Mouse (Mus musculus): ENCODE results near the gene Glp1r.

Gene Glp1r

DNA sequence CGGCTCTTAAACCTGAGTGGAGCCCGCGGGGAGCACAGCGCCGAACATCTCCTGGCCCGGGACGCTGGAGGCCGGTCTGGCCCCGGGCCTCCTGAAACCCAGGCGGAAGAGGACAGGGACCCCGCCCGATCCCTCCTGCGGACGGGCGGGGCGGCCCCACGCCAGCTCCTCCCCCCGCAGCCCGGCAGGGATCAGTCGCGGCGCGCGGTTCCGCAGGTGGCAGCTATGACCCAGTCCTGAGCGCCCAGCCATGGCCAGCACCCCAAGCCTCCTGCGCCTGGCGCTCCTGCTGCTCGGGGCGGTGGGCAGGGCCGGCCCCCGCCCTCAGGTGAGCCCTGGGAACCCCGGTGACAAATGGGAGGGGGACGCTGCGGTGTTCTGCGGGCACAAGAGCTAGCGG is at the start of gene Glp1r:
Gene Glp1r, plus strand, starts transcription at position 191 of the 400 bp plus-strand sequence.
- DNase-seq (ENCODE audit: low spot score) = peak; percentile 52

DNA sequence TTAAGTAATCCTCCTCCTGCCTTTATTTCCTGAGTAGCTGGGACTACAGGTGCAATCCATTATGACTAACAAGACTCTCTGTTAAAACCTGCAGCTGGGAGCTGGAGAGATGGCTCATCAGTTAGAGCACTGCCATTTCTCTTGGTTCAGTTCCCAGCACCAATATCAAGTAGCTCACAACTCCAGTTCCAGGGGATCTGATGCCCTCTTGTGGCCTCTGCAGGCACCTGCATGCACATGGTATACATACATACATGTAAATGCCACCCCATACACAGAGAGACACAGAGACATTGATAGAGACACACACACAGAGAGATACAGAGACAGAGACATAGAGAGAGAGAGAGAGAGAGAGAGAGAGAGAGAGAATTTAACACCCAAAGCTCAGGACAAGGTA is 49.3 kb upstream of the Glp1r start:
- DNase-seq (ENCODE audit: low spot score) = no peak

DNA sequence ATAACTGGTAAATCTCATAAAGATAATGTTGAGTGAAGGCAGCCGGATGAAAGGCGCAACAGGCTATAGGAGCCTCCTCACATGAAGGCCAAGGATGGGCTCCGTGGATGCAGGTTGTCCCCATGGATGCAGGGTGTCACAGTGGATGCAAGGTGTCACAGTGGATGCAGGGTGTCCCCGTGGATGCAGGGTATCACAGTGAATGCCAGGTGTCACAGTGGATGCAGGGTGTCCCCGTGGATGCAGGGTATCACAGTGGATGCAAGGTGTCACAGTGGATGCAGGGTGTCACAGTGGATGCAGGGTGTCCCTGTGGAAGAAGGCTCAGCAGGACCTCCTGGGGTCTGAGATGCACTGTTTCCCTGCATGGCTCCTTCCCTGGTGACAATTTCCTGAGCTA is 44.3 kb upstream of the Glp1r start:
- DNase-seq (ENCODE audit: low spot score) = no peak

DNA sequence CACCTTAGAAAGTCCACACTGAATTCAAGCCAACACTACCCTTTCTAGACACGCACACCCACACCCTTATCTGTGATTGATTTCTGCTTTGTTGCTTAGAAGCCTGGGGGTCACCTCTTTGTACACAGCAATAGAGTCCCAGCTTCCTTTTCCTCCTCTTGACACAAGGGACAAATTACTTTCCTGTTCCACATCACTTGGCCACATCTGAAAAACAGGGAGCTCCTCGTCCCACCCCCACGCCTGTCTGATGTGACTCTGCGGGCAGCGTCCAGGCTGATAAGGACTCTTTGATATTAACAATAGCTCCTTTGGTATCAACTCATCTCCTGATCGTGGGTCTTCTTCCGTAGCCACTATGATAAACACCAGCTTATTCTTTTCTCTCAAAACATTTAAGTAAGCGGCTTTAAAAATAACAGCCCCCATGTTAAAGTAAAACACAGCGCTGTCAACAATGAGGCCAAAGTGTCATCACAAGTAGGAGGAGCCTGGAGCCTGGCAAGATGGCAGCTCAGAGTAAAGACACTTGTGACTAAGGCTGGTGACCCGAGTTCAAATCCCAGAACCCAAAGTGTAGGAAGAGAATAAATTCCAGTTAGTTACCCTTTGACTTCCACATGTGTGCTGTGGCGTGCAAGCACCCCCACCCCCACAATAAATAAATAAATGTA is 42.9 kb upstream of the Glp1r start:
- DNase-seq (ENCODE audit: low spot score) = no peak

DNA sequence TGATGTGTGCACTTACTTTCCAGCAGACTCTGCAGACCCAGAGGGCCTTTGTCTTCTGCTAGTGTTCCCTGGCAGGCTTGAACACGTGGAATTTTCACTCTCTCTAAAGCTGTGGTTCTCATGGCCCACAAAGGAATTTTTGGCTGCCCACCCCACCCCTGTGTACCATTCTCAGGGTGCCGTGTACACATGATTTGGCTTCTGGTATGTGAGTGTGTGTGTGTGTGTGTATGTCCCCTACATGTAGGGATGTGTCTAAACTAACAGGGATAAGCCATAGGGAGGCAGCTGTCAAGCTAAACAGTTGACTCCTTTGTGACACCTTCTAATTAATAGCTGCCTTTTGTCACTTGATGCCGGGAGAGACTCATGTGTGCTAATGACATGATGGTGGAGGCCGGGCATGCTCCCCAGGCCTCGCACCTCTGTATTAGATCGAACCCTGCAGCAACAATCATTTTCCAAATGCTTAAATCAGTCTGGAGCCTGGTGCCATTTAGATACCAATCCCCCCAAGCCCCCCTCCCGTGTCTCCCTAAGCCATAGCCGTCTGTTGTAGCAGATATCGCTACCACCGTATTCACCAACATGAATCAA is 41.5 kb upstream of the Glp1r start:
- DNase-seq (ENCODE audit: low spot score) = peak; percentile 47

DNA sequence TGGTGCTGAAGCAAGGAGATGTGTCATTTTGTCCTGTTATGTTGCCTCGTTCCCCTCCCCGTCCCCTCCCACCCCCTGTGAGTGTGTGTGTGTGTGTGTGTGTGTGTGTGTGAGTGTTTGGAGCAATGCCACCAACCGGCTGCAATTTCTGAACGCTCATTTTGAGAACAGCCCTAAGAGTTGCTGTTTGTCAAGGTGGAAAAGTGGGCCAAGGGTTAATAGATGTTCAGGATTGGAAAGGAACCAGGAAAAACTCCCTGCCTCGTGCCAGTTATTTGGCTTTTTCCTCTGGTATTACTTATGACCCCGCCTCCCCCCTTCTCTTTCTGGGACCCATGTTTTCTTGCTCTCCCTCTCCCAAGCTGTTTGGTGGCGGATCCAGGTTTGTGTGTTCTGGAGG is 41.0 kb upstream of the Glp1r start:
- DNase-seq (ENCODE audit: low spot score) = no peak

DNA sequence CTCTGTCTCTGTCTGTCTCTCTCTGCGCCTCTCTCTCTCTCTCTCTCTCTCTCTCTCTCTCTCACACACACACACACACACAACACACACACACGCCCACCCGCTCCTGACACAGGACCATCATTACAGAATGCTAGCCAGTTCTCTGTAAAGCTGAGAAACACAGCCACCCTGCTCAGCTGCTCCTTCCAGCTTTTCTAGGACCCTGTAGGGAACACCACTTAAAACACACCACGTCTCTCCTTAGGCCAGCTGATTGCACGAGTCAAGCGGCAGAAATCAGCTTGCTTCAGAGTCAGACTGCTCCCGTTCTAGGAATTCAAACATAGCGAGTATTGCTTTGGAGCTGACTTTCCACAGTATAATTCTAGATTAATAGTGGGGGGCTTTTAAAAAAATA is 35.3 kb upstream of the Glp1r start:
- no peak for DNase-seq (ENCODE audit: low spot score)

DNA sequence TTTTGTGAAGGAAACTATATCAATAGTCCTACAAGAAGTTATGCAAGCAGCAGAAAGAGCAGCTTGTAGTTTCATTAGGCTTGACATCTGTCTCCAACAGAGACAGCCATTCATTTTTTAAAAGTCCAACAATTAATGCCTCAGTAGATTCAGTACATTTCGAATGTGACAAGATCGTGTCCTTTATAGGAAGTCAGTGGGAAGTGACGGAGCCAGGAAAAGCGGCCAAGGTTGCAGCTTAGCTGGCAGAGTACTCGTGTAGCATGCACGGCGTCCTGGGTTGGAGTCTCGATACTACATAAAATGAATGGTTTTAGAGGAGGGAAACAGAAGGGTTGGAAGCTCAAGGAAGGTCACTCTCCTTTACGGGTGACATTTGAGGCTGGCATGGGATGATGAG is 34.7 kb upstream of the Glp1r start:
- DNase-seq (ENCODE audit: low spot score) = no peak

DNA sequence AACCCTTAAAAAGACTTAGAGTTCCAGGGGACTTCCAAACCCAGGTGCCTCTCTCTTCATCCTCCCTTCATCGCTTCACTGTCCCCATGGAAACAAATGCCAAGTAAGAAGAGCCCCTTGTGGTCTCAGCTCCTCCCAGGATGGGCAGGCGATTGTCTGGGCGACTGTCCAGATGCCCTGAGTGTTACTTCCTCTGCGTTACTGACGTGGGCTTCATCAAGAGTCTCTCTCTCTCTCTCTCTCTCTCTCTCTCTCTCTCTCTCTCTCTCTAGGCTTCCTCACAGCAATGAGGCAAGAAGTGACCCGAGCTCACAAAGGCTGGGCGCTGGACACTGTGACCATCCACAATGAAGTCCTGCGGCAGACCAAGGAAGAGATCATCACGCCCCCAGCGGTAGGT is 30.6 kb upstream of the Glp1r start:
- DNase-seq (ENCODE audit: low spot score) = no peak

DNA sequence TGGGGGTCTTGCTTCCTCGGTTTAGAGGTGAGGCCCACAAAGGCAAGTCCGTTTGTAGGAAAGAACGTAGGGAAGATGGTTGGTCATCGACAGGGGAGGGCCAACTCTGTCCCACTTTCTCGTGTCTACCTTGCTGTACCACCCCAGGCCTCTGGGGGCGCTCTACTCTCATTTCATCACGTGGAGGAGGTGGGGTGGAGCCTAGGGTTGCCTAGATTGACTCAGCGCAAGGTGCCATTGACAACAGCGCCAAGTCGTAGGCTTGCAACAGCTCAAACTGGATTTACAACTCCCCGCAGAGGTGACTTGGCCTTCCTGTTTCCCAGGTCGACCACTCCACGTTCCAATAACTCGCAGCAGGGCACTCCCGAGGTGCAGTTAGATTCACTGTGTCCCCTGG is 27.3 kb upstream of the Glp1r start:
- DNase-seq (ENCODE audit: low spot score) = no peak

DNA sequence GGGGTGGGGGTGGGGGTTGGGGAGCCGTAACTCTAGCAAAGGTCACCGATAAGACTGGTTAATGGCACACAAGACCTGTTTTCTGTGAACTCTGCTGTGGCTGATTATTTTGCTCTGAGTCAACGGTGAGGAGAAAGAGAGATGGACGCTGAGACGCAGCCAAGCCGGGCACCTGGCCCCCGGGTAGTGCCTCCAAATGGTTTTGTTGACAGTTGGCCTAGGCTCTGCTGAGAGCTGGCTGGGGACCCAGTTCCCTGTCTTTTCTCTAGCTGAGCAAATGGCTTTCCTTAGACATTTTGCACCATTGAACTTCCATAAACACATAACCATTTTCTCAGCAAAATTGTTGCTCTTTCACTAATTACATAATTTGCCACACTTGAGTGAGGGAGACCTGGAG is 24.2 kb upstream of the Glp1r start:
- no peak for DNase-seq (ENCODE audit: low spot score)

DNA sequence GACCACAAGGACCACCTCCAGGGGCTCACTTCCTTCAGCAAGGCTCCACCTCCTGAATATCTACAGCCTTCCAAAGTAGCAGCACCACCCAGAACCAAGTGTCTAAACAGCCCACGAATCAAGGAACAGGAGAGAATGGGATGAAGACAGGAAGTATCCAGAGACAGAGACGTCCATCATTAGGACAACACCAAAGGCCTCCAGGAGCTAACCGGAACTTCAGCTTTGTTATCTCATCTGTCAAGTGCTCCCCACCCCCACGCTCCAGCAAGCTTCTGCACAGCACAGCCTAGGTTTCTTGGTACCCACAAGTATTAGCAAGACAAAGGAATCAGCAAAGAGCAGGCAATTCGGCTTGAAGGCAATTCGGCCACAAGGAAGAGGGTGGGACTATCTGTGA is 23.0 kb upstream of the Glp1r start:
- DNase-seq (ENCODE audit: low spot score) = no peak

DNA sequence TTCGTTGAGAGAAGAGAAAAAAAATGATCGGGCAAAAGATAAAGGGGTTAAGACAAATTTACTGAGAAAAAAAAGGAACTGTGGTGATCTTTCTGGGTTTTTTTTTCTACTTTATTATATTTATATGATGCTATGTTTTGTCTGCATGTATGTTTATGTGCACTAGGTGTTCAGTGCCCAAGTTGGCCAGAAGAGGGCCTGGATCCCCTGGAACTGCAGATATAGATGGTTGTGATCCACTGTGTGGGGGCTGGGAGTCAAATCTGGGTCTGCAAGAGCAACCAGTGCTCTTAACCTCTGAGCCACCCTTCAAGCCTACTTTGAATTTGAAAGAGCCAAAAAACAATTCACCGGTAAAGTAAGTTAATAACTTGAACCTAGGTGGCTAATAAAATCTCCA is 21.2 kb upstream of the Glp1r start:
- DNase-seq (ENCODE audit: low spot score) = no peak

DNA sequence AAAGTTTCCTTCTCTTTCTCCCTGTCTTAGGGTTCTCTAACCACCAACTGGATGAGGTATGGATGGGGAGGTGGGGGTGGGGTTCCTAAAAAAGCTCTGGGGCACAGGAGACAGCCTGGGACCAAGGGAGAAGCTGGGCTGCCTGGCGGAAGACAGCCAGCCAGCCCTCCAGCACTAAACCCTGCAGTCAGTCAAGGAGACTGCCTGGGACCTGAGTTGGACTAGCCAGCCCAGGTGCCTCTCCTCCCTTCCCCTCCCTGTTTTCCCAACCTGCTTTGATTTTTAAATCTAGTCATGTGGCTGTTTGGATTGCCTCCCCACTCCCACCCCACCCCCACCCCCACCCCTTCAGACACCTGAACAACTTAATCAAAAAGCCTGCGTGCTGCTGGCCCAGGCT is 20.6 kb upstream of the Glp1r start:
- DNase-seq (ENCODE audit: low spot score) = no peak

DNA sequence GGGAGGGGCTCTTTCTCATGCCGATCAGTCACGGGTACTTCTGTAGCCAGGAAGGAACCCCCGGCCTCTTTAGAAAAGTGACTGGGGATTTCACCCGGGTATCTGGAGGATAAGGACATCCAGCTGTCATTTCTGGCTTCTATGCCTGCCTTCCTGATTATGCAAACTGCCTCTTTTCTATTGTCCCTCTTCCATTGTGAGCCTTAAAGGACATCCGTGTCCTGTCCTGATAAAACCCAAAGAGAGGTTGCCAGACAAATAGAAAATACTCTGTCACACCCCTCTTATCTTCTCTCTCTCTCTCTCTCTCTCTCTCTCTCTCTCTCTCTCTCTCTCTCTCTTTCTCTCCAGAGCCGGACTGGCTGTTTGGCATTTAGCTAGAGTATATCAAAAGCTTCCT is 19.4 kb upstream of the Glp1r start:
- DNase-seq (ENCODE audit: low spot score) = peak; percentile 40

DNA sequence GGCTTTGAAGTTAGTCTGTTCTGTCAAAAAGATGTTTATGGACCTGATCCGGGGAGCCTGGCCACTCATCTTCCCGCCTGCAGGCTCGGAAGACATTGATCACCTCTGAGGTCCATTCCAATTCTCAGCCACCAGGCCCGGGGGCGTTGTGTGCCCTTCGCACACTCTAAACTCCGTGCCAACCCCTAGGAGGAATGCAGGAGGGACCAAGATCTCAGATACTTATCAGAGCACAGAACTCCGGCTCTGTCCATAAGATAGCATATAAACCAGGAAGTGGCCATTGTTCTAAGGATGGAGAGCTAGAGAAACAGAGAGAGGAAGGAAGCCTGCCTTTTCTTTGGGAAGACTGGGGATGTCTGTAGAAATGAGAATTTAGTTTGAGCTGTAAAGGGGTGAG is 18.1 kb upstream of the Glp1r start:
- no peak for DNase-seq (ENCODE audit: low spot score)

DNA sequence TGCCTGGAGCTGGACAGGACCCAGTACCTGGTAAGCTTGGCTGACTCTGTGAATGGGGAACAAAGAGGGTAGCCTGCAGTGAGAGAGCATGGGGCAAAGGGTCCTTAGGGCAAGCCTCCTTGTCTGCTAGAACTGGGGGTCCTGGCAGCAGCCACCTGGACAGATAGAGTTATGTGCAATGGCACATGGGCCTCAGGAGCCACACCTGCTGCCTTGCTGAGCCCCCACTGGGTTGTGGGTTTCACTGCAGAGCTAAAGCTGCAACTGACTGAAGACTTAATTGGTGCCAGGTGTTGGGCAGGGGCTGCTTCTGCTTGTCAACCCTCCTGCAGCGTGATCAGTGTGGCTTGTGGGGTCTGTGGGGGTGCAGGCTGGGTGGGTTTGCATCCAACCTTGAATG is 9.5 kb upstream of the Glp1r start:
- DNase-seq (ENCODE audit: low spot score) = no peak

DNA sequence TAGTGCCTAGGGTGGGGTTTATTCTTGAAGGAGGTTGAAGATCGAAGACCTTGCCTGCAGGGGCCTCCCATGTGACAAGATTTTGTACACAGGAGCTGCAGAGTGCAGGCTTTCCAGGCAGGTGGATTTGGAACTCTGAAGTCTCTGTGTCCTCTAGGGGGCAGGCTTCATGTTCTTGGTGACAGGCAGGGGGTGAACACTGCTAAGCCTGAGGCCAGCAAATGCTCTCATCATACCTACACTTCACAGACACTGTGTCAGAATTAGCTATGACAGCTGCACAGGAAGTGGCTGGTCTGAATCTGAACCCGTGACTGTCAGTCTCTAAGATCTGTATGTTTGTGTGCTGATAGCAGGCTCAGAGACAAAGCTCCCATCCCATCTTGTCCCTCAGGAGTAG is 8.9 kb upstream of the Glp1r start:
- peak; percentile 65 for DNase-seq (ENCODE audit: low spot score)

DNA sequence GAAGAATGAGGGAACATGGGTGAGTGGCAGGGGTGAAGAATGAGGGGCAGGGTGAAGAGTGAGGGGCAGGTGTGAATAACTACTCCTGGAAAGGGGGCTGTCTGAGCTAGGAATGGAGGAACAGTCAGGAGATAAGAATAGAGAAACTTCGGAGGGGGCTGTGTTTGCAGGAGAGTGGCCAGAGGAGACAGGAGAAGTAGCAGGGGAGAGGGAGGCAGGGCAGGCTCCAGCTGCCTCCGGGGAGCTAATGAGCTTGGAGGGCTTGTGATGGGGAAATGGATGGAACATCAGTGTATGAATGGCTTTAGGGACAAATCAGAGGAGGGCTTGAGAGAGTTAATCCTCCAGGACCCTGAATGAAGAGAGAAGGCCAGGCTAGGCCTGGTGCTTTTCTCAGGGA is 4.5 kb upstream of the Glp1r start:
- DNase-seq (ENCODE audit: low spot score) = peak; percentile 42

DNA sequence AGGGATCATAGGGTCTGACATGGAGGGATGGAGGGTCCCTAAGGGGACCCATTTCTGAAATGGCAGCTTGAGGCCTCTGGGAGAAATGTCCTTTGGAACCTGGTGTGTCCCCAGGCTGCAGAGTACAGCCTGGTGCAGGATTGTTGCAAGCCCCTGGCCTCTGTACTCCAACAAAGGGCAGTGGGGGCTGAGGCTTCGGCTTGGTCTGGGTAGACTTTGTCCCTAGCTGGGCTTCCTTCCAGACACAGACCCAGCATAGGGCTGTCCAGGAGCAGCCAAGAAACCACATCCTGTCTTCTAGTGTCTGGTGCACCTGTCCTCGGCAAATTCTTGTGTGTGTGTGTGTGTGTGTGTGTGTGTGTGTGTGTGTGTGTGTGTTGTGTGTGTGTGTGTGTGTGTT is 2.5 kb downstream of the Glp1r start:
- no peak for DNase-seq (ENCODE audit: low spot score)

DNA sequence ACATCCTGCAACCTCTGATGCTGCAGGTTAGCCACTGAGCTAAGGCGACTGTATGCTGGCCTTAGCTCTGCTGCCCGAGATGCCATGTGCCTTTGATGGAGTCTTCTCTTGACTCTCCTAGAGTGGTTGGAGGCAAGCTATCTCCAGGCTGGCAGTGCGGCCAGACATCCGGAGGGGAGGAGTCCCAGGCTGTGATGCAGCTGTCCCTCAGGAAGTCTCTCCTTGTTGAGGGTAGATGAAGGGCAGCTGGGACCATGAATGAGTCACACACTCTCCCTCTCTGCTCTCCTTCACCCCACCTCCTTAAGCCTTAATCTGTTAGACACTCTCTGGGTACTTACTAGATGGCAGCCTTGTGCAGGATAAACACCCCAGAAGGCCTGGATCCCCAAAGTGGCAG is 6.0 kb downstream of the Glp1r start:
- DNase-seq (ENCODE audit: low spot score) = no peak

DNA sequence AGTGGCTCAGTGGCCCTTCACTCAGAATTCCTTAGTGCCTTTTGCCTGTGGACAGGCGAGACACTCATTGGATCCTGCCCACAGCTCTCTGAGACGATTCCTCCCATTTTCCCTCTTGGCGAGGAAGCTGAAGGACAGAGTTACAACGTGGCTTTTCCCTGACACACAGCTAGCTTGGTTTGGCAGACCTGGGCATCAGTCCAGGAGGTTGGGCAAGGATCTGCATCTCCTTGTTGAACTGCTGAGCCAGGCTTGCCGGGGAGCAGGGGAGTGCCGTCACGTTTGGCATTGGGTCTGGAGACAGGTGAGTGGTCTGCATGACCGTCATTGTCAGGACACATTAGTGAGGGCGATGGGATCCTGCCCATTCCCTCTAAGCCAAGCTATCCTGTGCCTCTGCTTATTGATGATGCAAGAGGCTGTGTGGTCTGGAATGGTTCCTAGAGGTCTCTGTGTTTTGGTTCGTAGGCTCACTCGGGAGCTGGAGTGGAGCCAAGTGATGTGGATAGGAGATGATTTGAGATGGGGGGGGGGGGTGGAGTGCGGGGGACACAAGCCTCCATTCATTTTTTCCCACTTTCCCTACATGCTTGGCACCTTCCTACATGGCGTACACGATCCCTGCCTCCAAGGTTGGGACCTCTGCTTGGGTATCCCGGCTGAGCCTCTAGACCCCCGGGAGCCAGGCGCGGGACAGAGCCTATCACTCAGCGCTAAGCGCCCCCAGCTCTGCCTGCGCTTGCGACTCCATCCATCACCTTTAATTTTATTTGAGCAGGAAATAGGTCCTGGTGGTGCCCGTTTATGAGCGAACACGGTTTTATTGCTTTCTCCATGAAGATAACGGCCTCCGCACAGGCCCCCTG is 9.5 kb downstream of the Glp1r start:
- no peak for DNase-seq (ENCODE audit: low spot score)

DNA sequence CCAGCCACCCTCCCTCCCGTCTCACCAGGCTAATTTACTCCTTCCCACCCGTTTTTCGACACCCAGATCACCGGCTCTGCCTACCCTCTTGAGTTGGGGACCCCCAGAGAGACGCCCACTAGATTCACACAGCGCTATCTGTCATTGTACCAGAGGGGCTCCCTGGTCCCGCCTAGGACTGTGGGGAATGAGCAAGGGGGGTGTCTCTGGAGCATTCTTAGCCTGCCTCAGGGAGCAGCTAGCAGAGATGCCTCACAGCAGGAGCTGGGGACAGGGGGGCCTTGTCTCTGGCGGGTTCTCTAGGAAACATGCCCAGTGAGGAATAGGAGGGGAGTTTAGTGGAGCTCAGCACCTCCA is 10.1 kb downstream of the Glp1r start:
- DNase-seq (ENCODE audit: low spot score) = no peak

DNA sequence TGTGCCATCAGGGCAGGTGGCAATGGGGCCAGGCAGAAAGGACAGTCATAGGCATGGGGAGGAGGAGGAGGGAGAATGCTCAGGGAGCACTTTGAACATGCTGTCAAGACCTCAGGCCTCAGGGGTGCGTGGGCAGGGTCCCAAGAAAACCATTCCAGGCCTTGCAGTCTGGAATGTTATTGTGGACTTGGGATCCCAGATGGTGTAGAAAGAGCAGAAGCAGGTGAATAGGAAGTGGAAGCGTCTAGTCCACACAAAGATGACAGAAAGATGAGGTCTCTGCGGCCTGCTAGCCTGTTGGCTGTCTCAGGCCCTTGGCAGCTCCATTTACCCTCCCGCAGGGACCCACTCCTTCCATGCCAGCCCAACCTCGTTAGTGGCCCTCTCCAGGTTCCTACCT is 10.9 kb downstream of the Glp1r start:
- no peak for DNase-seq (ENCODE audit: low spot score)

Data from retina, embryonic 14.5 days (tissue).